ENCODE assay signal across 26 mouse cellular contexts in the genomic region with DNA sequence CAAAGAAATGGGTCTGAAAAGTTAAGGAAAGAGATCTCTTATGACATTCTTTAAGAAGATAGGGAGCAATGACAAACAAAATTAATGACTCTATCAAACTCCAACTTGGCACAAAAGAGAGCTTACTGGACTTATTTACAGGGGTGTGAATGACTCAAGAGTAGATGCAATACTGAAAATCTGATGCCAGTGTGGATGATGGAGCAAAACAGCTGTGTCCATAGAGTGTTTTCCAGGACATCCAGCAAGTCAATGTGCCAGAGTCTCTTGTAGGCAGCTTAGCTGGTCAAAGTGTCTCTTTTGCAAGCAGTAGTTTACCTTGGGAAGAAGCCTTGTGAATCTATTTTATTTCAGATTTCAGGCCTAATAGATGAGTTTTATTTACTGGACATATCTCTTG.
"Had no signal": no experiment of that assay in that cellular context is flagged by ENCODE, and none has a peak within 500 bp of the region (broad histone marks: within the 10 kb centered on the region; RNA-seq: fewer than 3 reads in every experiment).

No protein-coding gene starts in this region.

- ATAC-seq: forebrain, postnatal 0 days; inflammation-experienced regulatory T-cells, adult 6 months; intestine, embryonic 15.5 days; intestine, postnatal 0 days had no signal

- H3K4me2 ChIP-seq: heart, embryonic 11.5 days; heart, embryonic 13.5 days; heart, embryonic 15.5 days; hindbrain, embryonic 13.5 days; hindbrain, embryonic 15.5 days; intestine, embryonic 15.5 days; limb, embryonic 12.5 days; liver, embryonic 11.5 days; liver, embryonic 13.5 days had no signal

- H3K4me1 ChIP-seq: heart, embryonic 13.5 days; hindbrain, embryonic 13.5 days; hindbrain, embryonic 15.5 days; intestine, embryonic 15.5 days; limb, embryonic 10.5 days; limb, embryonic 12.5 days; liver, embryonic 13.5 days had no signal

- H3K9me3 ChIP-seq: heart, embryonic 13.5 days; heart, embryonic 15.5 days; hindbrain, embryonic 13.5 days; hindbrain, embryonic 15.5 days; intestine, embryonic 15.5 days; limb, embryonic 10.5 days; limb, embryonic 12.5 days; liver, embryonic 13.5 days had no signal

- H3K9ac ChIP-seq: forebrain, postnatal 0 days; heart, embryonic 13.5 days; heart, embryonic 15.5 days; hindbrain, embryonic 13.5 days; hindbrain, embryonic 15.5 days; intestine, embryonic 15.5 days; limb, embryonic 12.5 days; liver, embryonic 13.5 days had no signal

- H3K36me3 ChIP-seq: heart, embryonic 13.5 days; heart, embryonic 15.5 days; hindbrain, embryonic 13.5 days; hindbrain, embryonic 15.5 days; intestine, embryonic 15.5 days; limb, embryonic 10.5 days; limb, embryonic 12.5 days; liver, embryonic 13.5 days had no signal

- H3K27me3 ChIP-seq: heart, embryonic 13.5 days; heart, embryonic 15.5 days; hindbrain, embryonic 13.5 days; hindbrain, embryonic 15.5 days; intestine, embryonic 15.5 days; limb, embryonic 12.5 days; liver, embryonic 13.5 days had no signal

- H3K27ac ChIP-seq: heart, adult 2 months; heart, embryonic 13.5 days; heart, embryonic 15.5 days; hindbrain, embryonic 13.5 days; hindbrain, embryonic 15.5 days; intestine, embryonic 15.5 days; layer of hippocampus, adult 2 months; left cerebral cortex, adult 2 months; limb, embryonic 10.5 days; limb, embryonic 12.5 days; liver, embryonic 13.5 days had no signal

- H3K4me3 ChIP-seq: heart, adult 2 months; heart, embryonic 13.5 days; heart, embryonic 15.5 days; hindbrain, embryonic 13.5 days; hindbrain, embryonic 15.5 days; intestine, embryonic 15.5 days; layer of hippocampus, adult 2 months; left cerebral cortex, adult 2 months; limb, embryonic 10.5 days; limb, embryonic 12.5 days; liver, embryonic 13.5 days had no signal

- DNase-seq: forebrain, postnatal 0 days; gastrocnemius, postnatal 10 days; heart, adult 11 months; heart, adult 2 months; heart, postnatal 14 days; heart, postnatal 36 days; kidney, adult 18-20 months; kidney, adult 8-10 months; kidney, postnatal 10 days; kidney, postnatal 25 days; kidney, postnatal 4 days; liver; liver, embryonic 13.5 days had no signal
